Mouse (Mus musculus) limb, embryonic 13.5 days (tissue): ENCODE measurements at regions not wholly inside any gene's neighbourhood (a gene's known extent, or its start where the extent isn't known, plus 50 kb on each side); places are given as distances from the start of the nearest gene placed in this dataset.

Experiments used
- ATAC-seq: fragments of 200-750 bp; cut with Nextera tagmentation; 2 replicates; pipeline ENCODE4 v1.8.0; 2017; ENCODE audit warnings: low read depth, moderate number of reproducible peaks, moderate TSS enrichment; ENCODE audit not compliant: low FRiP score
- H3K27ac ChIP-seq: fragments of 300-500 bp; sonication (generic); 2 replicates; pipeline ENCODE4 v1.5.1; 2015; ENCODE audit warnings: inconsistent platforms, mild to moderate bottlenecking, moderate library complexity
- H3K27me3 ChIP-seq: fragments of 300-500 bp; sonication (generic); 2 replicates; pipeline ENCODE4 v1.6.1; 2015; ENCODE audit warnings: mild to moderate bottlenecking, inconsistent platforms
- H3K36me3 ChIP-seq: fragments of 300-500 bp; sonication (generic); 2 replicates; pipeline ENCODE4 v1.6.1; 2015; ENCODE audit warnings: inconsistent platforms, mild to moderate bottlenecking, moderate library complexity
- H3K4me1 ChIP-seq: fragments of 300-500 bp; sonication (generic); 2 replicates; pipeline ENCODE4 v1.6.1; 2015; ENCODE audit warnings: inconsistent platforms
- H3K4me2 ChIP-seq: fragments of 300-500 bp; sonication (generic); replicated peaks from 2 replicates; pipeline ENCODE4 v1.6.1; 2015; ENCODE audit warnings: inconsistent platforms, mild to moderate bottlenecking, moderate library complexity
- H3K4me3 ChIP-seq: fragments of 300-500 bp; sonication (generic); 2 replicates; pipeline ENCODE4 v1.5.1; 2015; ENCODE audit warnings: moderate library complexity, mild to moderate bottlenecking, inconsistent platforms
- H3K9ac ChIP-seq: fragments of 300-500 bp; sonication (generic); 2 replicates; pipeline ENCODE4 v1.6.1; 2015; ENCODE audit warnings: mild to moderate bottlenecking, inconsistent platforms
- H3K9me3 ChIP-seq: fragments of 300-500 bp; sonication (generic); 2 replicates; pipeline ENCODE4 v1.6.1; 2016; ENCODE audit warnings: inconsistent platforms
- WGBS: fragments of 180-500 bp; shearing (Covaris S2); methylation state at CpG from one replicate; pipeline ENCODE4 v1.1.7; 2015; 5-methylcytosine and 5-hydroxymethylcytosine counted together

GRCm38 (mm10) chr13:30062285-30062684 lies 74.0 kb upstream of the Mboat1 start:
- Histone ChIP-seq H3K9ac (no peak overlapping the region), H3K27ac (no peak overlapping the region), H3K4me2 (no peak overlapping the region), H3K4me3 (no peak overlapping the region), H3K27me3 (no peaks in the 10 kb centered on the region), H3K9me3 (no peaks in the 10 kb centered on the region), H3K4me1 (no peaks in the 10 kb centered on the region), H3K36me3 (no peaks in the 10 kb centered on the region)
- 61% methylated on average over 4 of the region's 4 CpGs for WGBS
- ATAC-seq: no peak

- Histone ChIP-seq H3K9me3 (no peaks in the 10 kb centered on the region), H3K4me3 (no peak overlapping the region), H3K4me1 (peaks cover 4% of the 10 kb centered on the region; the same call in 1 of the 2 replicates), H3K27ac (no peak overlapping the region), H3K36me3 (no peaks in the 10 kb centered on the region), H3K9ac (no peak overlapping the region), H3K27me3 (no peaks in the 10 kb centered on the region), H3K4me2 (no peak overlapping the region)
- ATAC-seq: no peak
- WGBS: 84% methylated on average over 3 of the region's 3 CpGs
These were observed 69.3 kb upstream of the E2f3 start for GRCm38 (mm10) chr13:30055141-30055645.

- no peak overlapping the region for H3K27ac ChIP-seq
- ATAC-seq: no peak
- peaks cover 4% of the 10 kb centered on the region; the same call in 1 of the 2 replicates for H3K4me1 ChIP-seq
- H3K9ac ChIP-seq: no peak overlapping the region
- WGBS: 42% methylated on average over 16 of the region's 16 CpGs
- no peaks in the 10 kb centered on the region for H3K9me3 ChIP-seq
- no peak overlapping the region for H3K4me2 ChIP-seq
- no peaks in the 10 kb centered on the region for H3K27me3 ChIP-seq
- H3K4me3 ChIP-seq: no peak overlapping the region
- no peaks in the 10 kb centered on the region for H3K36me3 ChIP-seq
These were observed 66.2 kb upstream of the E2f3 start for GRCm38 (mm10) chr13:30051891-30052550.

- H3K4me2 ChIP-seq: no peak overlapping the region
- no peaks in the 10 kb centered on the region for H3K36me3 ChIP-seq
- ATAC-seq: no peak
- no peak overlapping the region for H3K27ac ChIP-seq
- H3K4me3 ChIP-seq: no peak overlapping the region
- H3K9ac ChIP-seq: no peak overlapping the region
- WGBS: 79% methylated on average over 9 of the region's 9 CpGs
- H3K4me1 ChIP-seq: peaks cover 4% of the 10 kb centered on the region; the same call in 1 of the 2 replicates
- H3K27me3 ChIP-seq: no peaks in the 10 kb centered on the region
- H3K9me3 ChIP-seq: no peaks in the 10 kb centered on the region
These were observed 65.1 kb upstream of the E2f3 start for GRCm38 (mm10) chr13:30050745-30051508.

GRCm38 (mm10) chr13:30048260-30048859 lies 62.5 kb upstream of the E2f3 start:
- no peaks in the 10 kb centered on the region for H3K36me3 ChIP-seq
- H3K27me3 ChIP-seq: no peaks in the 10 kb centered on the region
- no peak overlapping the region for H3K27ac ChIP-seq
- no peak overlapping the region for H3K4me3 ChIP-seq
- WGBS: 62% methylated on average over 11 of the region's 11 CpGs
- ATAC-seq: no peak
- H3K4me2 ChIP-seq: no peak overlapping the region
- peaks cover 4% of the 10 kb centered on the region; the same call in 1 of the 2 replicates for H3K4me1 ChIP-seq
- H3K9me3 ChIP-seq: no peaks in the 10 kb centered on the region
- no peak overlapping the region for H3K9ac ChIP-seq

- Histone ChIP-seq H3K36me3 (no peaks in the 10 kb centered on the region), H3K4me3 (no peak overlapping the region), H3K9ac (no peak overlapping the region), H3K4me1 (0 out of 2 replicates have a peak, but pooled peaks cover under 1% of the 10 kb centered on the region), H3K27ac (no peak overlapping the region), H3K27me3 (no peaks in the 10 kb centered on the region), H3K9me3 (no peaks in the 10 kb centered on the region), H3K4me2 (no peak overlapping the region)
- WGBS: 88% methylated on average over 5 of the region's 5 CpGs
- ATAC-seq: no peak
These were observed 60.8 kb upstream of the E2f3 start for GRCm38 (mm10) chr13:30046504-30047169.

GRCm38 (mm10) chr13:30046061-30046460 lies 60.2 kb upstream of the E2f3 start:
- Histone ChIP-seq H3K4me1 (no peaks in the 10 kb centered on the region), H3K9ac (no peak overlapping the region), H3K9me3 (no peaks in the 10 kb centered on the region), H3K27ac (no peak overlapping the region), H3K4me3 (no peak overlapping the region), H3K27me3 (no peaks in the 10 kb centered on the region), H3K4me2 (no peak overlapping the region), H3K36me3 (no peaks in the 10 kb centered on the region)
- 63% methylated on average over 15 of the region's 15 CpGs for WGBS
- no peak for ATAC-seq

GRCm38 (mm10) chr13:30045225-30045624 lies 59.4 kb upstream of the E2f3 start:
- WGBS: 67% methylated on average over 6 of the region's 6 CpGs
- H3K4me1 ChIP-seq: no peaks in the 10 kb centered on the region
- no peak for ATAC-seq
- H3K27me3 ChIP-seq: no peaks in the 10 kb centered on the region
- no peaks in the 10 kb centered on the region for H3K9me3 ChIP-seq
- no peak overlapping the region for H3K4me3 ChIP-seq
- no peak overlapping the region for H3K9ac ChIP-seq
- H3K4me2 ChIP-seq: no peak overlapping the region
- H3K36me3 ChIP-seq: no peaks in the 10 kb centered on the region
- no peak overlapping the region for H3K27ac ChIP-seq

GRCm38 (mm10) chr13:30044790-30045189 lies 58.9 kb upstream of the E2f3 start:
- H3K27ac ChIP-seq: no peak overlapping the region
- no peaks in the 10 kb centered on the region for H3K9me3 ChIP-seq
- no peak for ATAC-seq
- H3K4me1 ChIP-seq: no peaks in the 10 kb centered on the region
- H3K4me3 ChIP-seq: no peak overlapping the region
- WGBS: 73% methylated on average over 2 of the region's 2 CpGs
- H3K36me3 ChIP-seq: no peaks in the 10 kb centered on the region
- no peak overlapping the region for H3K4me2 ChIP-seq
- no peaks in the 10 kb centered on the region for H3K27me3 ChIP-seq
- H3K9ac ChIP-seq: no peak overlapping the region

GRCm38 (mm10) chr13:30042689-30043320 lies 56.9 kb upstream of the E2f3 start:
- no peak overlapping the region for H3K27ac ChIP-seq
- H3K4me1 ChIP-seq: no peaks in the 10 kb centered on the region
- H3K4me3 ChIP-seq: no peak overlapping the region
- no peak for ATAC-seq
- H3K27me3 ChIP-seq: no peaks in the 10 kb centered on the region
- 79% methylated on average over 15 of the region's 15 CpGs for WGBS
- no peak overlapping the region for H3K4me2 ChIP-seq
- H3K36me3 ChIP-seq: no peaks in the 10 kb centered on the region
- no peak overlapping the region for H3K9ac ChIP-seq
- H3K9me3 ChIP-seq: no peaks in the 10 kb centered on the region

GRCm38 (mm10) chr13:30041501-30042295 lies 55.8 kb upstream of the E2f3 start:
- H3K4me1 ChIP-seq: no peaks in the 10 kb centered on the region
- no peak overlapping the region for H3K9ac ChIP-seq
- ATAC-seq: no peak
- no peaks in the 10 kb centered on the region for H3K9me3 ChIP-seq
- no peaks in the 10 kb centered on the region for H3K36me3 ChIP-seq
- no peak overlapping the region for H3K4me2 ChIP-seq
- WGBS: 81% methylated on average over 3 of the region's 3 CpGs
- H3K27ac ChIP-seq: no peak overlapping the region
- H3K4me3 ChIP-seq: no peak overlapping the region
- H3K27me3 ChIP-seq: no peaks in the 10 kb centered on the region
